Mouse (Mus musculus): ENCODE measurements at regions not wholly inside any gene's neighbourhood (a gene's known extent, or its start where the extent isn't known, plus 50 kb on each side); places are given as distances from the start of the nearest gene placed in this dataset.

GRCm38 (mm10) chr13:57291737-57292490 is 396.1 kb upstream of the Trpc7 start:
- TF ChIP-seq POLR2A (IDR thresholded peaks at IDR 0.05; ENCODE audit: borderline replicate concordance, low read depth, low read length) (no peak), CTCF (IDR thresholded peaks at IDR 0.05; ENCODE audit: low read depth, low read length) (no peak)
- Histone ChIP-seq H3K4me1 (ENCODE audit: control insufficient read depth, insufficient read depth, low read length) (no peaks in the 10 kb centered on the region), H3K4me3 (ENCODE audit: insufficient read depth, low read length) (no peak overlapping the region), H3K27ac (ENCODE audit: insufficient read depth, low read depth, low read length) (no peak overlapping the region)

- Histone ChIP-seq H3K4me1 (ENCODE audit: control insufficient read depth, insufficient read depth, low read length) (no peaks in the 10 kb centered on the region), H3K27ac (ENCODE audit: insufficient read depth, low read depth, low read length) (no peak overlapping the region), H3K4me3 (ENCODE audit: insufficient read depth, low read length) (no peak overlapping the region)
- TF ChIP-seq CTCF (IDR thresholded peaks at IDR 0.05; ENCODE audit: low read depth, low read length) (no peak), POLR2A (IDR thresholded peaks at IDR 0.05; ENCODE audit: borderline replicate concordance, low read depth, low read length) (no peak)
Observed at GRCm38 (mm10) chr13:57286168-57286567, 390.4 kb upstream of the Trpc7 start.

- no peak for TF ChIP-seq POLR2A (IDR thresholded peaks at IDR 0.05; ENCODE audit: borderline replicate concordance, low read depth, low read length)
- TF ChIP-seq CTCF (IDR thresholded peaks at IDR 0.05; ENCODE audit: low read depth, low read length), result no peak
- Histone ChIP-seq H3K4me1 (ENCODE audit: control insufficient read depth, insufficient read depth, low read length) (no peaks in the 10 kb centered on the region), H3K27ac (ENCODE audit: insufficient read depth, low read depth, low read length) (no peak overlapping the region), H3K4me3 (ENCODE audit: insufficient read depth, low read length) (no peak overlapping the region)
Observed at GRCm38 (mm10) chr13:57282816-57283215, 387.0 kb upstream of the Trpc7 start.

- TF ChIP-seq CTCF (IDR thresholded peaks at IDR 0.05; ENCODE audit: low read depth, low read length) (no peak), POLR2A (IDR thresholded peaks at IDR 0.05; ENCODE audit: borderline replicate concordance, low read depth, low read length) (no peak)
- H3K4me1 ChIP-seq (ENCODE audit: control insufficient read depth, insufficient read depth, low read length), result no peaks in the 10 kb centered on the region
- no peak overlapping the region for H3K27ac ChIP-seq (ENCODE audit: insufficient read depth, low read depth, low read length)
- H3K4me3 ChIP-seq (ENCODE audit: insufficient read depth, low read length), result no peak overlapping the region
Observed at GRCm38 (mm10) chr13:57281941-57282710, 386.3 kb upstream of the Trpc7 start.

- Histone ChIP-seq H3K4me1 (ENCODE audit: control insufficient read depth, insufficient read depth, low read length) (no peaks in the 10 kb centered on the region), H3K4me3 (ENCODE audit: insufficient read depth, low read length) (no peak overlapping the region), H3K27ac (ENCODE audit: insufficient read depth, low read depth, low read length) (no peak overlapping the region)
- TF ChIP-seq CTCF (IDR thresholded peaks at IDR 0.05; ENCODE audit: low read depth, low read length) (peak; percentile 31; the same call in 1 of the 2 replicates), POLR2A (IDR thresholded peaks at IDR 0.05; ENCODE audit: borderline replicate concordance, low read depth, low read length) (no peak)
Observed at GRCm38 (mm10) chr13:57281504-57281903, 385.7 kb upstream of the Trpc7 start.

- Histone ChIP-seq H3K4me1 (ENCODE audit: control insufficient read depth, insufficient read depth, low read length) (no peaks in the 10 kb centered on the region), H3K4me3 (ENCODE audit: insufficient read depth, low read length) (no peak overlapping the region), H3K27ac (ENCODE audit: insufficient read depth, low read depth, low read length) (no peak overlapping the region)
- no peak for TF ChIP-seq CTCF (IDR thresholded peaks at IDR 0.05; ENCODE audit: low read depth, low read length)
- no peak for TF ChIP-seq POLR2A (IDR thresholded peaks at IDR 0.05; ENCODE audit: borderline replicate concordance, low read depth, low read length)
Observed at GRCm38 (mm10) chr13:57278580-57278979, 382.8 kb upstream of the Trpc7 start.

GRCm38 (mm10) chr13:57277076-57277475 is 381.3 kb upstream of the Trpc7 start:
- Histone ChIP-seq H3K4me1 (ENCODE audit: control insufficient read depth, insufficient read depth, low read length) (no peaks in the 10 kb centered on the region), H3K4me3 (ENCODE audit: insufficient read depth, low read length) (no peak overlapping the region), H3K27ac (ENCODE audit: insufficient read depth, low read depth, low read length) (no peak overlapping the region)
- TF ChIP-seq POLR2A (IDR thresholded peaks at IDR 0.05; ENCODE audit: borderline replicate concordance, low read depth, low read length), result no peak
- TF ChIP-seq CTCF (IDR thresholded peaks at IDR 0.05; ENCODE audit: low read depth, low read length), result no peak

GRCm38 (mm10) chr13:57275871-57276270 is 380.1 kb upstream of the Trpc7 start:
- Histone ChIP-seq H3K4me3 (ENCODE audit: insufficient read depth, low read length) (no peak overlapping the region), H3K4me1 (ENCODE audit: control insufficient read depth, insufficient read depth, low read length) (no peaks in the 10 kb centered on the region), H3K27ac (ENCODE audit: insufficient read depth, low read depth, low read length) (no peak overlapping the region)
- TF ChIP-seq CTCF (IDR thresholded peaks at IDR 0.05; ENCODE audit: low read depth, low read length) (no peak), POLR2A (IDR thresholded peaks at IDR 0.05; ENCODE audit: borderline replicate concordance, low read depth, low read length) (no peak)

- TF ChIP-seq POLR2A (IDR thresholded peaks at IDR 0.05; ENCODE audit: borderline replicate concordance, low read depth, low read length) (no peak), CTCF (IDR thresholded peaks at IDR 0.05; ENCODE audit: low read depth, low read length) (no peak)
- no peaks in the 10 kb centered on the region for H3K4me1 ChIP-seq (ENCODE audit: control insufficient read depth, insufficient read depth, low read length)
- no peak overlapping the region for H3K4me3 ChIP-seq (ENCODE audit: insufficient read depth, low read length)
- H3K27ac ChIP-seq (ENCODE audit: insufficient read depth, low read depth, low read length), result no peak overlapping the region
Observed at GRCm38 (mm10) chr13:57273593-57273992, 377.8 kb upstream of the Trpc7 start.

GRCm38 (mm10) chr13:57269614-57270013 is 373.8 kb upstream of the Trpc7 start:
- TF ChIP-seq CTCF (IDR thresholded peaks at IDR 0.05; ENCODE audit: low read depth, low read length) (peak; percentile 26; the same call in 1 of the 2 replicates), POLR2A (IDR thresholded peaks at IDR 0.05; ENCODE audit: borderline replicate concordance, low read depth, low read length) (no peak)
- H3K4me3 ChIP-seq (ENCODE audit: insufficient read depth, low read length), result no peak overlapping the region
- no peak overlapping the region for H3K27ac ChIP-seq (ENCODE audit: insufficient read depth, low read depth, low read length)
- H3K4me1 ChIP-seq (ENCODE audit: control insufficient read depth, insufficient read depth, low read length), result no peaks in the 10 kb centered on the region

All from bone marrow macrophage, adult 2 months (primary cell).